Mouse (Mus musculus): ENCODE measurements at regions not wholly inside any gene's neighbourhood (a gene's known extent, or its start where the extent isn't known, plus 50 kb on each side); places are given as distances from the start of the nearest gene placed in this dataset.

DNA sequence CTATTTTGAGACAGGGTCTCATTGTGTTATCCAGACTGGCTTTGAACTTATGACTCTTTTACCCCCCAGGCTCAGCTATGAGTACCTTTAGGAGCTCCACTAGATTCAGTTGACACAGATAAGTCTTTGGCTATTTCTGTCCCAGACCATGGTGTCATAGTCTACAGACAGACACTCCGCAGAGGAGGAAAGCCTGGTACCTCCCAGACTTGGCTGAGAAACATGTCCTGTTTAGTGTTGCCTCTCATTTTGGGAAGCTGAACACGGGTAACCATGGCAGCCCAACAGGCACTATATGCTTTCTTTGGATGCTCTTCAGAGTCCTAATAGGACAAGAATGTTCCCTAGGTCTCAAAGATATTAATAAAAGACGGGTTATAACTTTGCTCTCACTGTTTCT is 429.0 kb downstream of the Matn1 start:
- DNase-seq = no peak

- peak; percentile 68 for DNase-seq
Measured at GRCm38 (mm10) chr4:131374527-131375290, 430.5 kb downstream of the Matn1 start.

DNA sequence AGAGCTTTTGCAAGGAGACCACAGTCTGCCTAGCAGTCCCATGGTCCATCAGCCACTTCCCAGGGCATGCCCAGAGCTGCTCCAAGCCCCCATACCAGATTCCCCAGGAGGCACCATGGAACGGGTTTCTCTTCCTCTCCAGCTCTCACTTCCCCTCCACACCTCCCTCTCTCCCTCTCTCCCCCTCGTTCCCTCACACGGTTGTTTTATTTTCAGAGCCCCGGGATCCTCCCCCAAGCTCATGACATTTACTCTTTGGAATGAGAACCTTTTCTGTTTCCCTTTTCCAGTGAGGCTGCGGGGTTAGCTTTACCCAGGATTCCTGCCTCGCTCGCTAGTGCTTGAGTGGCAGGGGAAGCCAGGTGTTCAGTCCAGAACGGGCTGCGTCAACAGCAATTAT is 436.9 kb downstream of the Matn1 start:
- no peak for DNase-seq

GRCm38 (mm10) chr4:131381529-131381928 is 437.3 kb downstream of the Matn1 start:
- DNase-seq = no peak

- no peak for DNase-seq
Measured at GRCm38 (mm10) chr4:131383862-131384261, 439.7 kb downstream of the Matn1 start.

GRCm38 (mm10) chr4:131386961-131387360 is 442.8 kb downstream of the Matn1 start:
- DNase-seq = no peak

DNA sequence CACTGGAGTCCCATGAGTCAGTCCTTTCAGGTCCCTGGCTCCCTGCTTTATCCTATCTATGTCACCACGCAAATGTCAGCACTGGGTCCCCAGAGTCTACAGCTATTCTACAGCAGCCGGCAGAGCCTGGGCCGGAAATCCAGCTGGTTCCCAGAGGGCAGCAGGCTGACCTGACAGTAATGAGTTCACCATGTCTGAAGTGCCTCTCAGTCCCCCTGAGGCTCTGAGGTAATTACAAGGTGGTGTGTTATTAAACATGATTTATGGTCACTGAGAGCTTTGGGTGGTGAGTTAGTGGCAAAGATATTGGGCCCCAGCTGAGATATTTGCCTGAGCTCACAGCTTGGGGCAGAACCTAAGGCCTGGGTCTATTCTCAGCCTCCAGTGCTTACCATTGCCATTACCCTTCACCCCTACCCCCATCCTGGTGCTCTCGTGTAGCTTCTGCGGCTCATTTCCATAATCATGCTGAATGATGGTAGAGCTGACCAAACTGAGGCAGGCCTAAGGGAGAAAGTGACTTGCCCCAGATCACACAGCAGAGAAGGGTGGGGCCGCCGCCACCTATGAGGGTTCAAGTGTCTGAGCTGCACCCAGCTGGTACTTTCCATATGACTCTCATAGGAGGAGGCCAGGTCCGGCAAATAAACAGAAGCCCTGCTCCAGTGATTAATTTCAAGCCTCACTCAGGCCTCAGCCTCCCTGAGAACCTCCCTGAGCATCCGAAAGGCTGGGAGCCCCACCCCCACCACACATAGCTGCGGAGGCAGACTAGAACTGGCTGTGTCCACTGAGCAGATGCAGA is 446.8 kb downstream of the Ptpru start:
- DNase-seq = no peak

DNA sequence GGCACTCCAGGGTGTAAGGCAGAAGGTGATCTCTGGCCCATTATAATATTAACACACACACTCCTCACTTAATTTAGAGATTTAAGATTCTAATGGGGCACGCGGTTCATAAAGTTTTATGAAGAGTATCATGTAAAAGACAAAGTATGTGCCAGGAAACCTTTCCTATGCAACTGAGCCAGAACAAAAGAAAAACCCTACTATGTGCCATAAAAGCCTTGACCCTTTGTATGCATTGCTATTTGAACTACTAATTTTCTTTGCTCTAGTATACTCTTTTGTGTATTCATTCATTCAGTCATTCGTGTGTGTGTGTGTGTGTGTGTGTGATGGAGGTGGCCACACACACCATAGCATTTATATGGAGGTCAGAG is 446.2 kb downstream of the Ptpru start:
- DNase-seq = no peak

DNA sequence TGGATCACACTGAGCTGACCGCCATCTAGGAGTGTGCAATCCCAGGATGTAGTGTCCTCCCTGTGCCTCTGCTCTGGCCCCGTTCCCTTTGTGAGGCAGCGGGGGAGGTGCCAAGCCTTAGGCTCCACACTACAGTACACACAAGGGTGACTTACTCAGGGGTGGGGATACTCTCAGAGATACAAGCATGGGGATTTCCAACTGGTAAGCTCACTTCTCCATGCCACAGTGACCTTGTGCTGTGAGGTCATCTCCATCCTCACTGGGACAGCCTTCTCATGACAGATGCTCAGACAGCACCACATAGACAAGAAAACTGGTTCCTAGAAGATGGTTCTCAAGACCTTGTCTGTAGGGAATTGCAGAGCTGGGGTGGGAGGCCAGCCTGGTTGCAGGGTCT is 445.6 kb downstream of the Ptpru start:
- no peak for DNase-seq

DNA sequence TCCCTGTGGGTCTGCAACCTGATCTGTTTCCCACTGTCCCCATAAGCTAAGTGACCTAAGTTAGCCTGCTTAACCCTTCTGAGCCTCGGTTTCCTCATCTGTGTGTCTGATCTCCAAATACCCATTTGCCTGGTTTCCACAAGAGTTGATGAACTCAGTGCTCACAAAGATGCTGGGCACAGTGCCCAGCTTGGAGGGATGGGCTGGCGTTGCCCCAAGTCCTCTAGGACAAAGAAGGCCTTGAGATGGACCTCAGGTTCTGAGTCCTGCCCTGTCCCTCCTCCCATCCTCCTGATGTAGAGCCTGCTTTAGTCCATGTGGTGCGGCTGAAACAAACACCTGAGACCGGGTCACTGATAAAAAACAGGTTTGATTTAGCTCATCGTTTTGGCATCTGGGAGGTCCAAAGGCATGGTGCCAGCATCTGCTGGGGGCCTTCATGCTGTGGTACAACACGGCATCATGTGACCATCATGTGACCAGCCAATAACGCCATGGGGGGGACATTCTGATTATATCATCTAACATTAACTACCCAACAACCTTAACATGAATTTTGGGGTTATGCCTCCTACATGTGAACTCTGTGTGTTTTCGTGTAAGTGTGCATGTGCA is 441.8 kb downstream of the Ptpru start:
- DNase-seq = no peak

- DNase-seq = no peak
Measured at GRCm38 (mm10) chr4:131397161-131397560, 440.9 kb downstream of the Ptpru start.

DNA sequence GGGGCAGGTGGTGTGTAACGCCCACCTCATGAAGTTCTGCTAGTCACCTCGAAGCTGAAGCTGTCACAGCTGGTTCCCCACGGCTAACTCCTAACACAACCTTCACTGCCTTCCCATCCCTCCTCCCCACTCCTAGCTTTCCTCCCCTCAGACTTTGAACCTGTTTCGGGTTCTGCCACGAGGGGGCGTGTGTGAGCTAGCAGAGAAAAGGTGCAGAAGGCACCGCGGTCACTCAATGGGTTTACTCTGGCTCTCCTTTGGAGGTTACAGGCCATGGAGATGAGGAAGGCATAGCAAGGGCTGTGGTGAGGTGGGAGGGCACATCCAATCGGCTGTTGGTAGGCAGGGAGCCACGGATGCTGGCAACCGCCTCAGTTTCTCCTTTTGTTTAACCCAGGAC is 437.3 kb downstream of the Ptpru start:
- peak; percentile 83 for DNase-seq

- no peak for DNase-seq
Measured at GRCm38 (mm10) chr4:131401255-131401654, 436.8 kb downstream of the Ptpru start.

- DNase-seq = no peak
Measured at GRCm38 (mm10) chr4:131405376-131406017, 432.6 kb downstream of the Ptpru start.

DNA sequence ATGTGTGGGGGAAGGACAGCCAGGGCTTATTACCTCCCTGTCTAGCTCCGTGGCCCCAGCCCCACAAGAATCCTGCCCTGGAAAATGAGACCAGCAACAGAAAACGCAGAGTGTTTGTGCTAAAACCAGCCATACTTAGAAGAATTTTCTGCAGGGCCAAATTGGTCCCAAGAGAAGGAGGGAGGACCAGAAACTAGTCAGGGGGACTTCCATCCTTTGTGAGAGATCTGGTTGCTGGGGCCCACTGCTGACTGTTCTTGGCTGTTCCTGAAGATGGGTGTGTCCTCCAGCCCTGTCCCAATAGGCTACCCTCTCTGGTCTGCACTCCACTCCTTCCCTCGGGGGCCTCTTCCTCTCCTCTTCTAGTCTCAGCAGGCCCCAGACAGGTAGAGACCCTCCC is 430.6 kb downstream of the Ptpru start:
- no peak for DNase-seq

DNA sequence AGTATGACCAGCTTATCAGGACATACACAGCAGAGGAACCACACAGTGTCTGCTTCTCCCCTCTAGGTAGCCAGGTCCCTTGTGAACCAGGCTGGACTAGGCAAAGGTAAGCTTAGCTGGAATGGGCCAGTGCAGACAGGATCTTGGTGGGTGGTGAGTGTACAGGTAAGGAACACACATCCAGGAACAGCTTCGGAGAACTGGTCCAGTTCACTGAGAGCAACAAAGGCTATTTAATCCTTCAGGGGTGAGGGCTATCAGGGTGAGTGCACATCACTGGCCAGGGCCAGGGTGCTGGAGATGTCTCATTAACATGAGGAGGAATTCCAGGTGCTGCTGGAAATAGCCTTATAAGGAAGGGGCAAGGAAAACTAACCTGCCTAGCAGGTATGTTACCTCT is 429.4 kb downstream of the Ptpru start:
- DNase-seq = no peak

GRCm38 (mm10) chr4:131409805-131410204 is 428.3 kb downstream of the Ptpru start:
- peak; percentile 73 for DNase-seq

DNA sequence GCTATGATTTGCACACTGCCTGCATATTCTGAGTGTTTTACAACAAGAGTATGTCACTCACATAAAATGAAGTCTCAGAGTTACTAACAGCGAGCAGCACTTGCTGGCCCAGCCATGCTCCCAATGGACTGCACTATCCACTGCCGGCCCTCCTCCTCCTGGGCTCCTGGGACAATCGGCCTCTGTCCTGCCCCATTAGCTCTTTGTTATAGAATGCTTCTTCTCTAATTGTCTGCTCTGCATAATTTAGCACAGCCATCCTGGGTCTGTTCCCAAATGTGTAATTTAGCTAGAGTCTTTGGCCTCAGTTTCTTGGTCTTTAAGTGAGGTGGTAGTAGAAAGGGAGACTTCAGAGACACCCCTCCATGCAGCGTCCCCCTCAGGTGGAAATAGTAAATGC is 426.2 kb downstream of the Ptpru start:
- no peak for DNase-seq

- DNase-seq = no peak
Measured at GRCm38 (mm10) chr4:131413380-131413779, 424.7 kb downstream of the Ptpru start.

- no peak for DNase-seq
Measured at GRCm38 (mm10) chr4:131415453-131415852, 422.6 kb downstream of the Ptpru start.

GRCm38 (mm10) chr4:131416209-131416608 is 421.9 kb downstream of the Ptpru start:
- DNase-seq = no peak

DNA sequence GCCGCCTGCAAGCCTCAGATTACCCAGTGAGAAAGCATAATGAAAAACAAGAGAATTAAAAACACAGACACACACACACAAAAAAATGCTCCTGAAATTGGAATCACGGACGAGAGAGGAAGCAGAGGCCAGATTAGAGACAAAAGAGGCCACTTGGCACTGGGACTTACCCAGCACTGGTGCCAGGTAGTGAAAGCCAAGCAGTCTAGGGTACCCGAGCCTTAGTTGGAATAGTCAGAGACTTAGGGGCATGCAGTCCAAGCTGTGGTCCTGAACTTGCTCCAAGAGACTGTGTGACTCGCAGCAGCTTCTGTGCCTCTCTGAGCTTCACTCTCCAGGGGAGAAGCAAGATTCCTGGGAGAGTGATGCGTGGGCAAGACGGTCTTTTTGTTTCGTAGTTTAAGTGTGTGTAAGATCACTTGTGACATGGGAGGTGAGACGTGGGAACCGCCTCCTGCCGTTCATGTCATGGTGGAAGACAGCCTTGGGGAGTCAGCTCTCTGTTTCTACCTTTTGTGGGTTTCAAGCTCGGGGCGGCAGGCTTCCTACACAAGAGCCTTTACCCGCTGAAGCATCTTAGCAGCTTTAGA is 420.8 kb downstream of the Ptpru start:
- DNase-seq = no peak
